24 mouse cellular contexts compared by ENCODE assay signal in the genomic region with DNA sequence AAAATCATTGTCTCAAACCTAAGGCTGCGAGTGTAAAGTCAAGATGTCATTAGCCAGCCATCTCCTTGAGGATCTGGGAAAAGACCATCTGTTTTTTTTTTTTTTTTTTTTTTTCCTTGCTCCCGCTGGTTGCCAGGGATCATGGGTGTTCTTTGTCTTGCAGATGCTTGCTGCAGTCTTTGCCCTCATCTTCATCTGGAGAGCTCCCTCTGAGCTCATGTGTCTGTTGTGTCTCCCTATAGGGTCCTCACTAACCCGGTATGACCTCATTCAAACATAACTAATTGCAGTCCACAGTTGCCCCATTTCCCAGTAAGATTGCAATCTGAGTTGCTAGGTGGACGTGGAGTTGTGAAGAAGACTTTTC.
"Had no signal": no experiment of that assay in that cellular context is flagged by ENCODE, and none has a peak within 500 bp of the region (broad histone marks: within the 10 kb centered on the region; RNA-seq: fewer than 3 reads in every experiment).

No protein-coding gene starts in this region.

- H3K4me3 ChIP-seq: left cerebral cortex, adult 2 months; limb, embryonic 10.5 days; limb, embryonic 13.5 days; liver, embryonic 12.5 days; liver, embryonic 15.5 days; lung, embryonic 15.5 days; megakaryocyte, embryonic 14.5 days; midbrain, embryonic 10.5 days; midbrain, embryonic 15.5 days; neural tube, embryonic 12.5 days; neural tube, embryonic 15.5 days; stomach, embryonic 15.5 days had no signal

- H3K36me3 ChIP-seq: limb, embryonic 10.5 days; limb, embryonic 13.5 days; liver, embryonic 12.5 days; liver, embryonic 15.5 days; lung, embryonic 15.5 days; midbrain, embryonic 10.5 days; midbrain, embryonic 15.5 days; neural tube, embryonic 12.5 days; neural tube, embryonic 15.5 days; stomach, embryonic 15.5 days had no signal

- H3K9ac ChIP-seq: limb, embryonic 13.5 days; liver, embryonic 12.5 days; liver, embryonic 15.5 days; lung, embryonic 15.5 days; midbrain, embryonic 15.5 days; neural tube, embryonic 12.5 days; neural tube, embryonic 15.5 days; stomach, embryonic 15.5 days had no signal

- ATAC-seq: liver, embryonic 12.5 days; midbrain, embryonic 15.5 days had no signal

- H3K9me3 ChIP-seq: limb, embryonic 10.5 days; limb, embryonic 13.5 days; liver, embryonic 12.5 days; liver, embryonic 15.5 days; lung, embryonic 15.5 days; megakaryocyte, embryonic 14.5 days; midbrain, embryonic 10.5 days; midbrain, embryonic 15.5 days; neural tube, embryonic 12.5 days; neural tube, embryonic 15.5 days; stomach, embryonic 15.5 days had no signal

- H3K27me3 ChIP-seq: limb, embryonic 13.5 days; liver, embryonic 12.5 days; liver, embryonic 15.5 days; lung, embryonic 15.5 days; midbrain, embryonic 15.5 days; neural tube, embryonic 12.5 days; neural tube, embryonic 15.5 days; stomach, embryonic 15.5 days had no signal

- H3K27ac ChIP-seq: kidney, postnatal 0 days; left cerebral cortex, adult 2 months; limb, embryonic 10.5 days; limb, embryonic 13.5 days; liver, embryonic 12.5 days; liver, embryonic 15.5 days; lung, embryonic 15.5 days; midbrain, embryonic 10.5 days; midbrain, embryonic 15.5 days; neural tube, embryonic 12.5 days; neural tube, embryonic 15.5 days; stomach, embryonic 15.5 days had no signal

- DNase-seq: kidney, adult 2 months; kidney, postnatal 25 days; layer of hippocampus, postnatal 36 days; liver; lung, adult 18-20 months; lung, postnatal 10 days; lung, postnatal 36 days; retina, postnatal 1 day; right cerebral cortex, postnatal 25 days; spleen, adult 18-20 months; thymus, postnatal 25 days had no signal

- H3K4me2 ChIP-seq: limb, embryonic 13.5 days; liver, embryonic 12.5 days; liver, embryonic 15.5 days; lung, embryonic 15.5 days; midbrain, embryonic 15.5 days; neural tube, embryonic 12.5 days; neural tube, embryonic 15.5 days; stomach, embryonic 15.5 days had no signal

- H3K4me1 ChIP-seq: limb, embryonic 13.5 days; liver, embryonic 12.5 days; liver, embryonic 15.5 days; lung, embryonic 15.5 days; megakaryocyte, embryonic 14.5 days; midbrain, embryonic 15.5 days; neural tube, embryonic 12.5 days; neural tube, embryonic 15.5 days; stomach, embryonic 15.5 days had no signal
